Mouse (Mus musculus): ENCODE measurements around the gene Pik3cd. TPM values are rescaled to one million over a fixed set of nuclear protein-coding genes. Genes with fewer than 3 reads are reported as not detected.

Pik3cd gene
- polyA plus RNA-seq, 1 experiment from 2014 or later: 9.4 TPM

- H3K9ac ChIP-seq: peak overlapping the region; percentile 70
- peaks cover 18% of the 10 kb centered on the region for H3K4me1 ChIP-seq
- H3K4me2 ChIP-seq: peak overlapping the region; percentile 96
- peak; percentile 96 for ATAC-seq (ENCODE audit: low FRiP score)
- H3K4me3 ChIP-seq (replicated peaks): peak overlapping the region; percentile 65
- peaks cover 29% of the 10 kb centered on the region for H3K27me3 ChIP-seq
- H3K9me3 ChIP-seq: no peaks in the 10 kb centered on the region
- H3K27ac ChIP-seq: peak overlapping the region; percentile 46; the same call in 1 of the 2 replicates
- H3K36me3 ChIP-seq (replicated peaks): no peaks in the 10 kb centered on the region
- under 1% methylated on average over 49 of the region's 60 CpGs for WGBS
Measured at GRCm38 (mm10) chr4:149675378-149676261, 26.8 kb downstream of the Pik3cd start.

DNA sequence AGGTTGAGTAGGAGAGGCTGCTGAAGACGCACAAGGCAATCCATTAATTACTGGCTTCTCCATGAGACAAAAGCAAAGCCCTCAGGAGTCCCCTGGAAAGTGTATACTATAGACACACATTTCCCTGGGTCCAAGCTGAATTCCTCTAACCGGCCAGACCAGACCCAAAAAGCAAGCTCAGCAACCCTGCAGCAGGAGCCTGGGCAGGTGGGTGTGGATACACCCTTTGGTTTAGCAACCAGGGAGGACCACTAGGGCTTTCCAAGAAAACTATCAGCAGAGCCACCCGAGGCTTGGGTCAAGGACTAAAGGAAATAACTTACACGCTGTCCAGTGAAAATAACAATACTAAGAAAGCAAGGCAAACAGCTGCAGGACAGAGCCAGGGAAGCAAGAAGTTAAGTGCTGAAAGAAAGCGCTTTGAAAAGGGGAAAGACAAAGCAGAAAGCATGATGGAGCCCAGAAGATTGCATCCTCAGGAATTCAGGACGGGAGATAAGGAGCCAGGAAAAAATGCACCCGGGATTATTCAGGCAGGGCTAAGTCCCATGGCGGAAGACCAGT is 27.5 kb downstream of the Pik3cd start:
- H3K27ac ChIP-seq: no peak overlapping the region; the same call in 1 of the 2 replicates
- no peaks in the 10 kb centered on the region for H3K9me3 ChIP-seq

GRCm38 (mm10) chr4:149672747-149673146 is 29.6 kb downstream of the Pik3cd start:
- peaks cover 29% of the 10 kb centered on the region for H3K27me3 ChIP-seq
- H3K9me3 ChIP-seq: no peaks in the 10 kb centered on the region
- no peak overlapping the region for H3K4me3 ChIP-seq (replicated peaks)
- no peak overlapping the region for H3K4me2 ChIP-seq
- H3K9ac ChIP-seq: no peak overlapping the region
- H3K4me1 ChIP-seq: peaks cover 18% of the 10 kb centered on the region
- H3K27ac ChIP-seq: no peak overlapping the region
- no peak for ATAC-seq (ENCODE audit: low FRiP score)
- H3K36me3 ChIP-seq (replicated peaks): no peaks in the 10 kb centered on the region
- WGBS: 92% methylated on average over 5 of the region's 5 CpGs

More for the DNA sequence above, 27.5 kb downstream of the Pik3cd start:
- ATAC-seq (ENCODE audit: low FRiP score): no peak
- Histone ChIP-seq H3K4me2 (peak overlapping the region; percentile 96), H3K36me3 (replicated peaks) (no peaks in the 10 kb centered on the region), H3K9ac (peak overlapping the region; percentile 70), H3K4me1 (peaks cover 18% of the 10 kb centered on the region), H3K4me3 (replicated peaks) (peak overlapping the region; percentile 65), H3K27me3 (peaks cover 29% of the 10 kb centered on the region)
- 8% methylated on average over 8 of the region's 8 CpGs for WGBS

- Histone ChIP-seq H3K36me3 (replicated peaks) (no peaks in the 10 kb centered on the region), H3K4me2 (no peak overlapping the region), H3K4me1 (peaks cover 14% of the 10 kb centered on the region), H3K4me3 (replicated peaks) (no peak overlapping the region), H3K9ac (no peak overlapping the region), H3K27ac (no peak overlapping the region), H3K9me3 (no peaks in the 10 kb centered on the region), H3K27me3 (peaks cover 29% of the 10 kb centered on the region)
- WGBS: 94% methylated on average over 6 of the region's 6 CpGs
- ATAC-seq (ENCODE audit: low FRiP score): no peak
Measured at GRCm38 (mm10) chr4:149671175-149671574, 31.2 kb downstream of the Pik3cd start.

- no peak for ATAC-seq (ENCODE audit: low FRiP score)
- no peak overlapping the region for H3K4me3 ChIP-seq (replicated peaks)
- 90% methylated on average over 6 of the region's 6 CpGs for WGBS
- no peaks in the 10 kb centered on the region for H3K36me3 ChIP-seq (replicated peaks)
- no peaks in the 10 kb centered on the region for H3K9me3 ChIP-seq
- H3K4me2 ChIP-seq: no peak overlapping the region
- H3K27me3 ChIP-seq: no peaks in the 10 kb centered on the region
- no peaks in the 10 kb centered on the region for H3K4me1 ChIP-seq
- H3K27ac ChIP-seq: no peak overlapping the region
- H3K9ac ChIP-seq: no peak overlapping the region
Measured at GRCm38 (mm10) chr4:149665692-149666090, 36.7 kb downstream of the Pik3cd start.

DNA sequence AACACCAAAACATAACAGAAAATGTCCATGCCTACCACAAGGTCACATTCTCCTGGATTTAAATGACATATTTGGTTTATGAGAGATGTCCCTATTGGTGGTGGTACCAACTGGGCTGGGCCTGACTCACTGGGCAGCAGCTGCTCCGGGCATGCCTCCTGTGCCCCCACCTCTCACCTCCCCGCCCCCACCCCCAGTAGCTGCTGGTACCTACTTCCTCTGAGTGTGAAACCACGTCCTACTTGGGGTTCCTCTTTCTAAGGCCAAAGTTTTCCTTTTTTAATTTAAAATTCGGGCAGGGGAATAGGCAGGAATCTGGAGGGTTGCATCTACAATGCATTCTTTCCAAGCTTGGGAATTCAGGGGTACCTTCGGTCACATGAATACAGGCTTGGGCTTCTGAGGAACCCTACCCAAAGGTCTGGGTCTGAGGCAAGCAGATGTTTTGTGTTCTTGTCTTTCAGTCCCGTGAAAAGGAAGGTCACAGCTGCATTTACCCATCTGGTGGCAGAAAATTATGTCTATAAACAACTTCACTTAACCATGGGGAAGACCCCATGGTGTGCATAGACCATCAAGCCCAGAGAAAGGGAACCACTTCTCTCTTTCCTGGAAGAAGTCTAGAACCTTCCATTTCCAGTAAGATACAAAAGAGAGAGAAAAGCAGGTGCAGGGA is 37.2 kb downstream of the Pik3cd start:
- Histone ChIP-seq H3K36me3 (replicated peaks) (no peaks in the 10 kb centered on the region), H3K9ac (no peak overlapping the region), H3K27me3 (no peaks in the 10 kb centered on the region), H3K4me1 (no peaks in the 10 kb centered on the region), H3K4me2 (no peak overlapping the region), H3K27ac (no peak overlapping the region), H3K4me3 (replicated peaks) (no peak overlapping the region), H3K9me3 (no peaks in the 10 kb centered on the region)
- no peak for ATAC-seq (ENCODE audit: low FRiP score)
- WGBS: 78% methylated on average over 6 of the region's 6 CpGs

- no peaks in the 10 kb centered on the region; the same call in 1 of the 2 replicates for H3K4me1 ChIP-seq
- no peak overlapping the region for H3K4me2 ChIP-seq
- ATAC-seq (ENCODE audit: low FRiP score): no peak
- no peaks in the 10 kb centered on the region; the same call in 1 of the 2 replicates for H3K36me3 ChIP-seq (replicated peaks)
- 77% methylated on average over 7 of the region's 7 CpGs for WGBS
- no peak overlapping the region for H3K9ac ChIP-seq
- no peaks in the 10 kb centered on the region for H3K9me3 ChIP-seq
- no peak overlapping the region for H3K4me3 ChIP-seq (replicated peaks)
- no peaks in the 10 kb centered on the region for H3K27me3 ChIP-seq
- H3K27ac ChIP-seq: no peak overlapping the region
Measured at GRCm38 (mm10) chr4:149663849-149664503, 38.4 kb downstream of the Pik3cd start.

- H3K27ac ChIP-seq: no peak overlapping the region
- 90% methylated on average over 14 of the region's 14 CpGs for WGBS
- no peaks in the 10 kb centered on the region for H3K9me3 ChIP-seq
- no peak overlapping the region for H3K4me3 ChIP-seq (replicated peaks)
- H3K4me2 ChIP-seq: no peak overlapping the region
- no peaks in the 10 kb centered on the region; the same call in 1 of the 2 replicates for H3K4me1 ChIP-seq
- H3K36me3 ChIP-seq (replicated peaks): no peaks in the 10 kb centered on the region; the same call in 1 of the 2 replicates
- no peak overlapping the region for H3K9ac ChIP-seq
- no peak for ATAC-seq (ENCODE audit: low FRiP score)
- H3K27me3 ChIP-seq: no peaks in the 10 kb centered on the region
Measured at GRCm38 (mm10) chr4:149661967-149662589, 40.3 kb downstream of the Pik3cd start.

- Histone ChIP-seq H3K4me2 (no peak overlapping the region), H3K9ac (no peak overlapping the region), H3K4me1 (no peaks in the 10 kb centered on the region; the same call in 1 of the 2 replicates), H3K9me3 (no peaks in the 10 kb centered on the region), H3K27ac (no peak overlapping the region), H3K36me3 (replicated peaks) (no peaks in the 10 kb centered on the region; the same call in none of the 2 replicates), H3K27me3 (no peaks in the 10 kb centered on the region), H3K4me3 (replicated peaks) (no peak overlapping the region)
- no peak for ATAC-seq (ENCODE audit: low FRiP score)
- WGBS: 84% methylated on average over 7 of the region's 7 CpGs
Measured at GRCm38 (mm10) chr4:149660598-149660997, 41.8 kb downstream of the Pik3cd start.

GRCm38 (mm10) chr4:149659495-149660116 is 42.8 kb downstream of the Pik3cd start:
- no peaks in the 10 kb centered on the region for H3K27me3 ChIP-seq
- no peaks in the 10 kb centered on the region for H3K9me3 ChIP-seq
- 76% methylated on average over 25 of the region's 25 CpGs for WGBS
- peaks cover 6% of the 10 kb centered on the region for H3K36me3 ChIP-seq (replicated peaks)
- no peak overlapping the region for H3K9ac ChIP-seq
- no peak overlapping the region for H3K4me2 ChIP-seq
- no peak for ATAC-seq (ENCODE audit: low FRiP score)
- no peaks in the 10 kb centered on the region; the same call in 1 of the 2 replicates for H3K4me1 ChIP-seq
- no peak overlapping the region for H3K4me3 ChIP-seq (replicated peaks)
- no peak overlapping the region for H3K27ac ChIP-seq

GRCm38 (mm10) chr4:149657858-149658416 is 44.4 kb downstream of the Pik3cd start:
- Histone ChIP-seq H3K27ac (no peak overlapping the region), H3K9me3 (no peaks in the 10 kb centered on the region), H3K36me3 (replicated peaks) (peaks cover 17% of the 10 kb centered on the region), H3K4me2 (no peak overlapping the region), H3K4me3 (replicated peaks) (no peak overlapping the region), H3K27me3 (no peaks in the 10 kb centered on the region), H3K9ac (no peak overlapping the region), H3K4me1 (no peaks in the 10 kb centered on the region; the same call in 1 of the 2 replicates)
- WGBS: 83% methylated on average over 11 of the region's 11 CpGs
- ATAC-seq (ENCODE audit: low FRiP score): no peak

Data from forebrain, embryonic 12.5 days (tissue).